ENCODE assay signal across 8 mouse cellular contexts in genomic region chr4:53631316-53632010, GRCm38 (mm10). TPM values are rescaled to one million over a fixed set of nuclear protein-coding genes. Genes with fewer than 3 reads are reported as not detected.
DNase-seq lines count a peak whose midpoint lies in the region; ATAC-seq lines count a peak whose summit lies in the region.

Gene Fsd1l, plus strand, starts transcription at chr4:53631471.

- H3K4me1 ChIP-seq in hindbrain, embryonic 13.5 days (replicated peaks): peaks cover 44% of the 10 kb centered on the region

- ATAC-seq in hindbrain, embryonic 13.5 days (ENCODE audit: low FRiP score): peak; percentile 93

- H3K4me3 ChIP-seq in hindbrain, embryonic 13.5 days: peak within 1 kb of the TSS; percentile 75

- peak within 1 kb of the TSS; percentile 55 for H3K4me2 ChIP-seq in hindbrain, embryonic 13.5 days

- H3K27me3 ChIP-seq in hindbrain, embryonic 13.5 days: 0 out of 2 replicates have a peak, but pooled peaks cover 13% of the 10 kb centered on the region

- WGBS in hindbrain, embryonic 13.5 days: 0% methylated on average over 81 of the region's 88 CpGs

- H3K9ac ChIP-seq in hindbrain, embryonic 13.5 days: peak within 1 kb of the TSS; percentile 89

- no peaks in the 10 kb centered on the region for H3K36me3 ChIP-seq in hindbrain, embryonic 13.5 days

- no peaks in the 10 kb centered on the region for H3K9me3 ChIP-seq in hindbrain, embryonic 13.5 days

- DNase-seq in WW6 (ENCODE audit: low read depth, low spot score): peak; percentile 43
- peak; percentile 90 to 94 for DNase-seq in cerebellum, postnatal 25 days
- peak; percentile 61 to 70 for DNase-seq in frontal cortex, postnatal 25 days (ENCODE audit: low spot score in 2 of 2)
- peak; percentile 54 for DNase-seq in left cerebral cortex, adult 11 months (ENCODE audit: low spot score)
- peak; percentile 59 for DNase-seq in lung, postnatal 25 days (ENCODE audit: low spot score)
- peak; percentile 88 for DNase-seq in retina, postnatal 1 day
- DNase-seq in thymus, postnatal 36 days: peak; percentile 55 to 69

- H3K27ac ChIP-seq in hindbrain, embryonic 13.5 days: peak within 1 kb of the TSS; percentile 94

RNA-seq across cellular contexts. Expression of gene Fsd1l, which starts in this region (rescaled TPM):
- 38.1 and 42.0 TPM in 2 replicates for polyA plus RNA-seq in hindbrain, embryonic 13.5 days (2015; fragmentation: Nextera tagmentation; extraction: Ambion mirVana)

Comparison
In these comparisons a context has a peak if more than half of its experiments do, and no peak if none do; other contexts are left out.
1. Peak in every context shown above with its lines: DNase-seq, ATAC-seq, H3K4me3 ChIP-seq and H3K27ac ChIP-seq.